1 mouse cellular context compared by ENCODE assay signal in the genomic region with DNA sequence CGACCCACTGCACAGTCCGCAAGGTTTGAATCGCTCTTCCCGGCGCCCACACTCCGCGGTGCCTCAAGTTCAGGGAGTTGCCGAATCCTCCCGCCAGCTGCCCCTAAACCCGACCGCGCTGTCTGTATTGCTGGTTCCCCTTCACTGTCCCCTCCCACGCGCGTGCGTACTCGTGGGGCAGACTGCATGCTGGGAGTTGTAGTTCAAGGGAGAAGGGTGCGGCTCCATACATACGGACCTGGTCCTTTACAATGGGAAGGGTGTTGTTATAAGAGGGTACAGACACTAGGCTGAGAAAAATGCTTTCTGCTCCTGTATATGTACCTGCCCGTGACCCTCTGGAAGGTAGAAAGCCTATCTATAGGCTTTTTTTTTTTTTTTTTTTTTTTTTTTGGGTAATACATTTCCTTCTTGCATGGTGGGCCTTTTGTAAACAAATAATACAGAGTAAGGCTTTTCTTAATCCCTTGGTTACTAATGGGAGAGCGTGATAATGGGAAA.
TF ChIP-seq lines count a peak whose summit lies in the region.

Gene Tmod3, minus strand, starts transcription at position 146 of the 501 bp plus-strand sequence.

TF ChIP-seq in MEL, 35 proteins besides CTCF, POLR2A, EP300 and RAD21 (continued from another document):
- TF ChIP-seq E2F4 (IDR thresholded peaks at IDR 0.05; ENCODE audit: borderline replicate concordance, low read depth, low read length) (no peak), CHD2 (IDR thresholded peaks at IDR 0.05; ENCODE audit: low read length) (no peak), GATA1 (IDR thresholded peaks at IDR 0.05; ENCODE audit: low read depth, low read length) (no peak), RCOR1 (IDR thresholded peaks at IDR 0.05; ENCODE audit: low read depth, low read length) (no peak), ZMIZ1 (IDR thresholded peaks at IDR 0.05; ENCODE audit: low read depth, low read length) (peak; percentile 64; the same call in 1 of the 2 replicates), NRF1 (IDR thresholded peaks at IDR 0.05; ENCODE audit: insufficient read depth, low read depth, low read length, poor library complexity, severe bottlenecking) (peak; percentile 91), NELFE (IDR thresholded peaks at IDR 0.05; ENCODE audit: low read depth, low read length) (peak; percentile 81), HCFC1 (IDR thresholded peaks at IDR 0.05; ENCODE audit: low read depth, low read length) (peak; percentile 98), SIN3A (IDR thresholded peaks at IDR 0.05; ENCODE audit: low read length) (peak; percentile 66), MYC (IDR thresholded peaks at IDR 0.05; ENCODE audit: low read depth, low read length) (0 out of 2 replicates have a peak, but pooled peaks have one; percentile 1), ZC3H11A (IDR thresholded peaks at IDR 0.05; ENCODE audit: low read depth, low read length) (no peak)
